Mouse (Mus musculus): ENCODE results near the gene Cox14. TPM values are rescaled to one million over a fixed set of nuclear protein-coding genes. Genes with fewer than 3 reads are reported as not detected.
"Not testable (repeated sequence)": the region's sequence is repeated elsewhere in the genome, so short reads cannot be mapped to it uniquely, and the experiment has no call there.

The Cox14 gene
- 226 and 319 TPM in 2 replicates for polyA plus RNA-seq (2012; rRNA removed)

DNA sequence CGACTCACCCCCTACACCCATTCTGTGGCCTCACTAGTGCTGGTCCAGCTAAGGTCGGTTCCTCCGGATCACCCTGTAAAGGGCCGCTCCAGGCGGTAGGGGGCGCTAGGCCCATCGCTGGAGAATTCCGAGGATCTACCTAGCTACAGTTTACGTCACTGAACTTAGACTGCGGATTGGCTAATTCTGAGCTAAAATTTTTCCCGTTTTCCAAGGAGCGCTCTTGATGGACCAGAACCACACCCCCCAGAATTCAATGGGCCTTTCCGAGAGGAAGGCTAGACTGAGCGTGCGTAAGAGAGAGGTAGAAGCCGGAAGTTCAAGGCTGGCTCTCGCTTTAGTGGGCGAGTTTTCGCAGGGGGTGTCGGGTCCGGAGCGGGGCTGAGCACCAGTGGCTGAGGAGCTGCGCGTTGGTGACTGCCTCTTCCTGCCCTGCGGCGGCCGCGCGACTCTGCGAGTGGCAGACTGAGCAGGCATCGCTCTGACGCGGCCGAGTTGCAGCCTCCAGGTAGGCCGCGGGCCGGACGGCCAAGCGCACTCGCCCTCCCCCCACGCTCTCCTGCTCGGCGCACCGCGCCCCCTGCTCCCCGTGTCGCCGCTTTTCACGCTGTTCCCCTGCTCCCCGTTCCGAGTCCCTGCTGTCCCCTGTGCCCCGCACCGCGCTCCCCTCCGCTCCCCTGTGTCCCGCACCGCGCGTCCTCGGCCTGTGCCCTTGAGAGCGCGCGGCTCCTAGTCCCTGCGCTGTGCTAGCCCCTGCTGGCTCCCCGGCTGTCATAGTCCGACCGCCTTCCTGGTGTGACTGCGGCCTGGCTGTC, at the start of gene Cox14:
Gene Cox14, plus strand, starts transcription at position 278 of the 815 bp plus-strand sequence.
- peak; percentile 94 for DNase-seq (ENCODE audit: low read depth)

DNA sequence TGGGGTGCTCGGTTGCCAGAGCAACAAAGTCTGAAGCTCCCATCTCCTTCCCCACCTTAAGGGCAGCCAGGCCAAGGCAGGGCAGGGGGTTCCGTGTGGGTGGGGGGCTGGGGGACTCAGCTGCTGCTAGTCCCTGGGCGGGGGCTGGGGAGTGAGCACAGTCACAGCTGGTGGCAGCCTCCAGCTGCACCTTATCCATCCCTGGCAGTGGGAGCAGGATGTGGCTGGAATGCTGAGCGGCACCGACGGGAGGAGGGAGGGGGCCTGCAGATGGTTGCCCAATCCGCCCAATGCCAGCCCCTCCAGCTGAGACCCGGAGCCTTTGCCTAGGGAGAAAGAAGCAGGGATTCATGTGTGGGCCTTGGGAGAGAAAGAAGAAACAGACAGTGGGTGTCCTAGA, 48.3 kb upstream of the Cox14 start:
- no peak for DNase-seq (ENCODE audit: low read depth)

DNA sequence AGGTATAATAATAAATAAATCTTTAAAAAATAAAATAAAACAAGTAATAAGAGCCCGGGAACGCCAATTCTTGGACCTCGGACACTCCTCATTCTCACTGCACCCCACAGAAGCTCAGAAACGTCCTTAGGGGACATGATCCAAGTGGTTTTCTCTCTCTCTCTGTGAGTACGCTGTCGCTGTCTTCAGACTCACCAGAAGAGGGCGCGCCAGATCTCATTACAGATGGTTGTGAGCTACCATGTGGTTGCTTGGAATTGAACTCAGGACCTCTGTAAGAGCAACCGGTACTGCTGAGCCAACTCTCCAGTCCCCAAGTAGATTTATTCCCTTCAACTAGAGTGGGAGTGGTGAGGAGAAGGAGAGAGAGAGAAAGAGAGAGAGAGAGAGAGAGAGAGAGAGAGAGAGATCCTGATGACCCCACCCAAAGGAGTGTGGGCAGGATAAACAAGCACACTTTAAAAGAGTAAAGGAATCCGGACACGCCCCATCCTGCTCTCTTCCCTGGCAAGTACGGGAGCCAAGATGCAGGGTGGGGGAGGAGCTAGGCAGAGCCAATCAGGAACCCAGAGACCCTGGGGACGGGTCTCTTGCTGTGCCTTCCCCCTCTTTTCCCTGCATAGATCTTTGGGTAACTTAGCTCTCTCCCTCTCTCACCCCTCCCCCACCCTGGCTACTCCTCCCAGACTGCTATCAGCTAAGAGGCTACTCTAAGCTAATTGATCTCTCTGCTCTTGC, 47.2 kb upstream of the Cox14 start:
- no peak for DNase-seq (ENCODE audit: low read depth)

DNA sequence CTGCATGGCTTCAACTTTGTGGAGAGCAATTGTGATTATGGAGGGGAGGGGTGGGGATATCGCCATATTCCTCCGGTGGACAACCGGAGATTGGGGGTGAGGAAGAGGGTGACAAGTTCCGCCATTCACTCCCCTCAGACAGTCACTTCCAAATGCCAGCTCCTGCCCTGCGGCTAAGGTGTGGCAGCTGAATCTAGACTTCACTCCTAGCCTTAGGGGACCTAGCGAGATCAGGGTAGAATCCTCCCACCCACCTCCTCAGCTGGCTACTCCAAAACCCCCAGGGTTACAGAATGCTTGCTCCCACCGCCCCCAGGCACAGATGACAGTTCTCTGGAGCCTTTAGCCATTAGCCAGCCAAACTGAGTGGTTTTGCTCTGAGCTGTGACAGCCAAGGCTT, 46.4 kb upstream of the Cox14 start:
- no peak for DNase-seq (ENCODE audit: low read depth)

DNA sequence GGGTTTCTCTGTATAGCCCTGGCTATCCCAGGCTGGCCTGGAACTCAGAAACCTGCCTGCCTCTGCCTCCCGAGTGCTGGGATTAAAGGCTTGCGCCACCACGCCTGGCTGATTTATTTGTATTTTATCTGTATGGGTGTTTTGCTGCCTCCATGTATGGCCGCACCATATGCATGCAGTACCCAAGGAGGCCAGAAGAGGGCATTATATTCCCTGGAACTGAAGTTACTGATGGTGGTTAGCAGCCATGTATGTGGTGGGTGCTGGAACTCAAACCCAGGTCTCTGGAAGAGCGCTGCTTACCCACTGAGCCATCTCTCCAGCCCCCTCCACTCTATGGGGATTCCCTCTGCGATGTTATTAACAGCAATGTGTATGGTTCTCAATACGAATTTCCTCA, 42.5 kb upstream of the Cox14 start:
- no peak for DNase-seq (ENCODE audit: low read depth)

DNA sequence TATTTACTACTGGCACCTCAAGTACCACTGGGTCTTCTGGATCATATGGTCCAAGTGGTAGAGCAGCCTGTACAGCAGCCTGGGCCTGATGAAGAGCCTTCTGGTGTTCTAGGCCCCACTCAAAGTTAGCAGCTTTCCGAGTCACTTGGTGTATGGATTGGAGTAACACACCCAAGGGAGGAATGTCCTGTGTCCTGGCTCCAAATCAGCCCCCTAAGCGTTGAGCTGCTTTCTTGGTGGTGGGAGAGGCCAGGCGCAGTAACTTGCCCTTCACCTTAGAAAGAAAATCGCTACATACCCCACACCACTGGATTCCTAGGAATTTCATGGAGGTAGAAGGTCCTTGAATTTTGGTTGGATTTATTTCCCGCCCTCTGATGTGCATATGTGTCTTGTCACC, 41.3 kb upstream of the Cox14 start:
- no peak for DNase-seq (ENCODE audit: low read depth)

DNA sequence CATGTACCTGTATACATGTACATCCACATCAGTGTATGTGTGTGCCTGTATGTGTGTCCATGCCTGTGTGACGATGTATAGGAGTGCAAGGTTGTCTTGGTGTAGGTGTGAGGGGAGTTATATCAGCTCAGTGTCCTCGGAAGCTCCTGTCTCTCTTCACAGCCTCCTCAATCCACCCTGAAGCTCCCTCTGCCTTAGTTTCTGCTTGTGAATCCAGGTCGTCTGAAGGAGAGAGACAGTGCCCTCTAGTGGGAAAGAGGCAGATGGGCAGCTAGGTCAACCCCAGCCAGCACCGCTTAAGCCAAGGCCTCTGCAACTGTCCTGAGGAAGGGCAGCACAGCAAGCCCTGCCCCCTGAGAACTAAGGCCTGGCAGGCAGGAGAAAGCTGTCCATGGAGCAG, 36.7 kb upstream of the Cox14 start:
- DNase-seq (ENCODE audit: low read depth), result no peak

DNA sequence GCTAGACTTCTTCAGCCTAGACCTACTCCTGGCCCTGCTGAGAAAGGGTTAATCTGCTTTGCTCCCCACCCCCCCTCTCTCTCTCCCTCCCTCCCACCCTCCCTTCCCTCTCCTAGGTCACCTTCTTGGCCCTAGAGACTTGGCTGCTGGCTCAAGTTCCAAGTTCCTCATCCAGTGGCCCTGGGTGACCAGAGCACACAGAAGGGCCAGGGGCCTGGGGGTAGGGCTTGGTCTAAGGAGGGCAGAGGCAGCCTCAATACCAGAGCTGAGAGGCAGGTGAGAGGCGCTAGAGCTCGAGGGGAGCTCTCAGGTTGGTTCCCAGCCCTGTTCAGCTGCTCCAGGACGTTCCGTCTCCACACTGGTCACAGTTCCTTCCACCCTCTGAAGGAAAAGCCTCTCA, 34.5 kb upstream of the Cox14 start:
- DNase-seq (ENCODE audit: low read depth), result no peak

DNA sequence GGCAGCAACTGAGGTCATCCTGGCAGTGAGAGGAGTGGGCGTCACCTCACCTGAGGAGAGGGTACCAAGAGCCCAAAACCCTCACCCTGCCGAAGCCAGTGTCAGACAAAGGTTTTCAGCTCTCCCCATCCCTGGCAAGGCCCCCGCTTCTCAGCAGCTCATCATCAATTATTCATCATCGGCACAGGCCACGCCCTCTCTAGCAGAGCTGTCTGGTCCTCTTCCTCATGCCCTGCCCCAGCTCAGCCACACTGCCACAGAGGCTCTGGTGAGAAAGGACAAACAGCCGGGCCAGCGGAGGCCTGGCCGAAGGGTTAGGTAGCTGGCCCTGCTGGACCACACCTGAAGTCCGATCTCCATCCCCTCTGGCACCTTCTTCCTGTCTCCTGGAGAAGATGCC, 33.4 kb upstream of the Cox14 start:
- no peak for DNase-seq (ENCODE audit: low read depth)

DNA sequence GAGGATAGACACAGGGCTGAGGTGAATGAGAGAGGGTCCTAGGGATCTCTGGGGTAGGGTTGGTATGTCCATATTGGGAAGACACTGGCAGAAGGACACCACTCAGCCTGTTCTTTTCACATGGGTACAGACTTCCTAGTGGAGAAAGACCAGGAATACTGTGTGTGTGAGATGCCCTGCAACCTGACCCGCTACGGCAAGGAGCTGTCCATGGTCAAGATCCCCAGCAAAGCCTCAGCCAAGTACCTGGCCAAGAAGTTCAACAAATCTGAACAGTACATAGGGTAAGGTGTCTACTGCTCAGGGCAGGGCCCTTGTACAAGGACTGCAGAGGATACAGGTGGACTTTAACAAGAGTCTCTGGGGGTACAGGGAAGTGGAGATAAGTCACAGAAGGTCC, 28.1 kb upstream of the Cox14 start:
- no peak for DNase-seq (ENCODE audit: low read depth)

DNA sequence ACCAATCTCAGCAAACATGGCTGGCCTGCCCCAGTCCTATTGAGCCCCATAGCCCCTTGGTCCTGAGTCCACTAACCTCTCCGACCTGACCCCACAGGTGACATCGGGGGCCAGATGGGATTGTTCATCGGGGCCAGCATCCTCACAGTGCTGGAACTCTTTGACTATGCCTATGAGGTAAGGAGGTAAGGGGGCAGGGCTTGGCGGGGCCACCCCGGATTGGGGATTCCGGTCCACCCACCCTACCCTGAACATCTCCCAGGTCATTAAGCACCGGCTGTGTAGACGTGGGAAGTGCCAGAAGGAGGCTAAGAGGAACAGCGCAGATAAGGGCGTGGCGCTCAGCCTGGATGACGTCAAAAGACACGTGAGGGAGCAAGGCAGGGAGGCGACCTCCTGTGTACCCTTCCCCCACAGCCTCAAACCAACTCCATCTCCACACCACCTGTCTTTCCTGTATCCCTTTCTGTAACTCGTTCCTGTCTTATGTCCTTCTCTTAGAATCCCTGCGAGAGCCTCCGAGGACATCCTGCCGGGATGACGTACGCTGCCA, 26.8 kb upstream of the Cox14 start:
- no peak for DNase-seq (ENCODE audit: low read depth)

DNA sequence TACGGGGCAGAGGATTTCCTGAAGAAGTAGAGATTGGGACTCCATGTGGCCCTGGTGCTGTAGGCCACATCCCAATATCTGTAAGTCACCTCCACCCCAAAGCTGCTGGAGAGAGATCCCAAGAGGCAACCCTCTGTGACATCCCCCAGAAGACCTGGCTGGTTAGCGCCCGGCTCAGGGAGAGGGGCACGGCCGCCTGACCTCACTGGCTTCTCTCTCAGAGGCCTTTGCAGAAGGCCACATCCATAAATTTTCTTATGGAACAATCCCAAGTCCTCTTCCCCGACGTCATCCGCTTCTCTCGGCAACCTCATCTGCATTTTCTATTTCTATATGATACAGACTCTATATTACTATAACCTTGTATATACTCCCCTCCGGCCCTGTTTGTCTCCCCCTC, 25.7 kb upstream of the Cox14 start:
- no peak for DNase-seq (ENCODE audit: low read depth)

DNA sequence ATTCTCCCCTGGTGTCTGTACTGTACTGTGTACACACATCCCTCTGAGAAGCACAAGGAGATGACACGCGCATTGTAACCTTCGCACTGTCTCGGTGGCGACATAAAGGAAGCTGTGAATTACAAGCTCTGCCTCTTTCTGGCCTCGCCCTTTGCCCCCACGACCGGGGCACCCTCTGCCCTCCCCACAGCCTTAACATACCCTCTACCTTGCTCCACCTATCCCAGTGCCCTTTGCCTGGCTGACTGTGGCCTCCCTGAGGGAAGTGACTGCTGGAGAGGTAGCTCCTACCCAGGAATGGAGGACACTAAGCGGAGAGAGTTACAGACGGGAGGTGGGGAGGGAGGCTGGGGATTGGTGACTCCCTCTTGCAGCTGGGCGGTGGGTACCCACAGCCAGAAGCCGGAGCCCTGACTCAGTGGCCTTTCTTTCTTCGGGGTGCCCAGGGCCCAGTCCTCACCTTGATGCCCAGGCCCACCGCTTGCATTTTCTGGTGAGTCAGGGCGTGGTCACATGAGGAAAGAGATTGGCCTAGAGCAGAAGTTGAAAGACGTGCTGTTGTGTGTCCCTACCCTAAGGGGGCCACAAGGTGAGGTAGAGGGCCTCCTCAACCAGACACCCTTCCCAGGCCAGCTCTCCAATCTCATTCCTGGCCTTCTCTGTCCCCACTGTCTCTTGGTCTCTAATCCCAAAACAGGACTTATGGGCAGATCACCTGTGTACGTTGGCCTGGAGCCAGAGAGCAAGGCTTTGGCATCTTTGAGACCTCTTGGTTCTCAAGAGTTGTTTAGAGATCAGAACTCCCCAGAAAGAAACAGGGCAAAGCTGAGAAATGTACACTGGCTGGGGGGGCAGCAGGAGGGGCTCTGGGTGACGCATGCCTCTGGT, 25.0 kb upstream of the Cox14 start:
- DNase-seq (ENCODE audit: low read depth), result no peak

DNA sequence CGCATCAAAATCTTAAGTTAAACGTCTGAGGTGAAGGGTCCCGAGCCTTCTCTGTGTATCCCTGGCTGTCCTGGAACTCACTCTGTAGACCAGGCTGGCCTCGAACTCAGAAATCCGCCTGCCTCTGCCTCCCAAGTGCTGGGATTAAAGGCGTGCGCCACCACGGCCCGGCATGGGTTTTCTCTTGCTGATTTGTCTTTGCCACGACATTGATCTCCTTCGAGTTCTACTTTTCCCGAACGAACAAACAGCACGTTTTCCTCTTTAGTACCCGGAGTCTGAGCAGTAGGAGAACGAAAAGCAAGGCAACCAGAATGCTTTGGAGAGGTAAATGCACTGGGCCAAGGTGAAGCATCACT, 23.8 kb upstream of the Cox14 start:
- not testable (repeated sequence) for DNase-seq (ENCODE audit: low read depth)

DNA sequence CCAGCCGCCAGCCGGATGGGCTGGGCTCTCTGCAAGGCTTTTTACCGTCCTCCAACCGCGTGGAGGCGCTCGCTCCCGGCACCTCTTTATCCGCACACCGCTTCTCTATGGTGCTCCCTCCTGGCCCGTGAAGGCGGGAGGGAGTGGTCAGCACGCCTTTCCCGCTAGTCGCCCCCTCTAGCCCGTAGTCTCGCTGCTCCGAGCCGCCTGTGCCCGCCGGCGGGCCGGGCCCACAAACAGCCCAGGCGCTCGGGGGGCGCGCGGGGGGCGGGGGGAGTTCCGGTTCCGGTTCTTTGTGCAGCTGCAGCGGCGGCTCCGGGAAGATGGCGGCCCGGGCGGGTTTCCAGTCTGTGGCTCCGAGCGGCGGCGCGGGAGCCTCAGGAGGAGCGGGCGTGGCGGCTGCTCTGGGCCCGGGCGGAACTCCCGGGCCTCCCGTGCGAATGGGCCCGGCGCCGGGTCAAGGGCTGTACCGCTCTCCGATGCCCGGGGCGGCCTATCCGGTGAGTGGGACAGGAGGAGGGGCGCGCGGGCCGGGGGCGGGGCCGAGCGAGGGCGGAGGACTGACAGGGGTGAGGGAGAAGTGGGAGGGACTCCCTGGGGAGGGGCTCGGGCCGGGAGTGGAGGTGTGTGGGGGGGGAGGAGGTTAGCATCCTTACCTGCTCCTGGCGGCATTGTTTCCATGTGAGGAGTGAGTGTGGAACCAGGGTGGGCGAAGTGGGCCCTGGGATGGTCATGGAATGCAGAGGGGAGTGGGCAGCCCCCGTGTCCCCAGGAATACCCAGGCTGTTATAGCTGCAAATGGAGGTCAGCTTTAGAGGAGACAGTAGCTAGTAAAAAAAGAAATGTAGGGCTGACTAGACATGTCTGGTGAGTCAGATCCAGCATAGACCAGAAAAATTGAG, 23.2 kb upstream of the Cox14 start, which contains the start of gene Smarcd1:
Gene Smarcd1, plus strand, starts transcription at position 131 of the 902 bp plus-strand sequence.
- DNase-seq (ENCODE audit: low read depth), result no peak

DNA sequence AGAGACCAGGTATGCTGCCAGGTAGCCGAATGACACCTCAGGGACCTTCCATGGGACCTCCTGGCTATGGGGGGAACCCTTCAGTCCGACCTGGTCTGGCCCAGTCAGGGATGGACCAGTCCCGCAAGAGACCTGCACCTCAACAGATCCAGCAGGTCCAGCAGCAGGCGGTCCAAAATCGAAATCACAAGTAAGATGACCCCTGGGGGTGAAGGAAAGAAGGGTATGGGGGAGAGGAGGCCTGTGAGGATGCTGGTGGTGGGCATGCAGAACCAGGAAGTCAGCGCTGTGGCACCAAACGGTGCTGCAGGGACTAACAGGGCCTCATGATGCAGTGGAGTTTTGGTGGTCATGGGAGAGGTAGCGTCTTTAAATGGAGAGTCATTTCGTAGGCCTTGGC, 22.3 kb upstream of the Cox14 start:
- no peak for DNase-seq (ENCODE audit: low read depth)

DNA sequence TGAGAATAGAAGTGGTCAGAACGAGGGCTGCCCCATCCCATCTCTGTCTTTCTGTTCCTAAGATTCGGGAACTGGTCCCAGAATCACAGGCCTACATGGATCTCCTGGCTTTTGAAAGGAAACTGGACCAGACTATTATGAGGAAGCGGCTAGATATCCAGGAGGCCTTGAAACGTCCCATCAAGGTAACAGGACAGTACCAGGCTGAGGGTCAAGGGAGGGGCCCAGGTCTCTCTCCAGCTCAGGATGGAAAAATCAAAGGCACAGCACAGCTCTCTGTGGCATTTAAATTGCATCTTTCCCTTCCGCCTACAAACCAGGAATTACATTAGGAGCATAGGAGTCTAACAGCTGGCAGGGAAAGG, 21.8 kb upstream of the Cox14 start:
- no peak for DNase-seq (ENCODE audit: low read depth)

DNA sequence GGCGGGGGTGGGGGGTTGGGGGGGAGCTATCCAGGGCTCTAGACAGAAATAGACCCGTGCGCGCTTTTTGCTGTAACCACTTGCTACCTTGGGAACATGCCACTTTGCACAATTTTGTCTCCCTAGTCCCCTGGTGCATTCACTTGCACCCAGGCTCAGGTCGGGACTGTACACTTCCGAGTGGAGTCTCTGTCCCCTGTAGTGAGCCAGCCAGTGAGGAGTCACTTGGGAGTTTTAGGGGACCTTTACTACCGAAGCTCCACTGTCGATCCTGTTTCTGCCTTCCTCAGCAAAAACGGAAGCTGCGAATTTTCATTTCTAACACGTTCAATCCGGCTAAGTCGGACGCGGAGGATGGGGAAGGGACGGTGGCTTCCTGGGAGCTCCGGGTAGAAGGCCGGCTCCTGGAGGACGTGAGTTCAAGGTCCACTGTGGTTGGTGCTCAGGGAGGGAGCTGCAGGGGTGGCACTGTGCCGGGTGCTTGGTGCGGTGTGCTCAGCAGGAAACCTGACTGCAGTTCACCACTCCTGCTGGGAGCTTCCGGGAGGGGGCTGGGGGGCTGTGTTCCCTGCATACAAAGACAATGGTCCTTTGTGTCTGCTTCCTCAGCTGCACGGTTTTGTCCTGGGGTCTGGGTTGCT, 21.3 kb upstream of the Cox14 start:
- no peak for DNase-seq (ENCODE audit: low read depth)

DNA sequence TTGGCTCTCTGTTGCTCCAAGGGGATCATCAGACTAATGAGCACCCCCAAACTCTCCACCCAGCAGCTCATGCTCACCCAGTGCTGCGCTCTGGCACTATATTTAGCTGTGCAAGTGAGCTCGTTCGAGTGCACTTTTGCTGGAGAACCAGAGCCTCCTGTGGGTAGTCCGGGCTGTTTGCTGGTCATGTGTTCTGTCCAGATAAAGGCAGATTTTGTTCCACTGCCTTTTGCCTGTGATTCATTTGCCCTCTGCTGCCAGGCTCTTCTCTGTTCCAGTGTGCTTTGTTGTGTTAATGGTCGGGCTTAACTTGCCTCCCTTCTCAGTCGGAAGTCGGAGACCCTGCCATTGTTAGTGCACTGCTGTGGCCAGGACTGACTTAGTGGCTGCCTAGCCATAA, 20.5 kb upstream of the Cox14 start:
- no peak for DNase-seq (ENCODE audit: low read depth)

DNA sequence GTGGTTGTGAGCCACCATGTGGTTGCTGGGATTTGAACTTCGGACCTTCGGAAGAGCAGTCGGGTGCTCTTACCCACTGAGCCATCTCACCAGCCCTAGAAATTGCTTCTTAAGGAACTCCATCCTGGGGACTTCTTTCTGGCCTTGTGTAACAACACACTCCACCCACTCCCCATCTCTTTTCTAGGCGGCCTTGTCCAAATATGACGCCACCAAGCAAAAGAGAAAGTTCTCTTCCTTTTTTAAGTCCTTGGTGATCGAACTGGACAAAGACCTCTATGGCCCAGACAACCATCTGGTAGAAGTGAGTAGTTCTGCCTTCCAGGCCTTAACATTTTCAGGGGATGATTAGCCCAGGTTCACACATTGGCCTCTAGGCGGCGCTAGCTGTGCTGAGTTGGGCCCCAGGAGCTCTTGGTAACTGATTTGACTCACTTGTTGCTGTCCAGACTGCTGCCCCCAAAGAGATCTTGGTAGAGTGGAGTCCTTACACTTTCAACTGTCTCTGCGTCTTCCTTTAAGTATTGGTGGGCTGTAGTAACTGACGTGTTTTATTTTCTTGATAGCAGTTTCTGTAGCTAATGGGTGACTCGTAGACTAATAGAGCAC, 19.9 kb upstream of the Cox14 start, which contains the start of gene Gm17349:
Gene Gm17349, minus strand, starts transcription at position 51 of the 609 bp plus-strand sequence.
- DNase-seq (ENCODE audit: low read depth), result no peak
